Comparison of ENCODE assay signal across 14 mouse cellular contexts in genomic region chr7:128633156-128633555, GRCm38 (mm10). TPM values are rescaled to one million over a fixed set of nuclear protein-coding genes. Genes with fewer than 3 reads are reported as not detected.
DNase-seq lines count a peak whose midpoint lies in the region; ATAC-seq and TF ChIP-seq lines count a peak whose summit lies in the region.
"Had no signal": no experiment of that assay in that cellular context is flagged by ENCODE, and none has a peak within 500 bp of the region (broad histone marks: within the 10 kb centered on the region; RNA-seq: fewer than 3 reads in every experiment).

No protein-coding gene starts in this region.

- peak overlapping the region; percentile 42 to 46; a peak in 2 of 4 replicates for H3K4me3 ChIP-seq in MEL (ENCODE audit: control insufficient read depth in 1 of 2, insufficient read depth in 1 of 2, low read depth in 2 of 2, low read length in 2 of 2)
- H3K4me3 ChIP-seq: forebrain, embryonic 15.5 days; kidney, embryonic 15.5 days; layer of hippocampus, adult 2 months had no signal

- no peaks in the 10 kb centered on the region for H3K27me3 ChIP-seq in MEL (ENCODE audit: control insufficient read depth in 1 of 2, insufficient read depth in 2 of 2, low read length in 2 of 2)
- H3K27me3 ChIP-seq: forebrain, embryonic 15.5 days; kidney, embryonic 15.5 days had no signal

- no peak for TF ChIP-seq RAD21 in MEL (IDR thresholded peaks at IDR 0.05; ENCODE audit: low read depth, low read length)

- no peak for TF ChIP-seq POLR2A in MEL (IDR thresholded peaks at IDR 0.05; ENCODE audit: control insufficient read depth in 1 of 2, insufficient read depth in 1 of 2, low read depth in 1 of 2, low read length in 2 of 2, poor library complexity in 1 of 2)

- no peak for TF ChIP-seq EP300 in MEL (IDR thresholded peaks at IDR 0.05; ENCODE audit: low read depth in 1 of 2, low read length in 2 of 2)

- peak overlapping the region; percentile 40 for H3K27ac ChIP-seq in MEL (ENCODE audit: control insufficient read depth, low read depth, low read length)
- H3K27ac ChIP-seq: forebrain, embryonic 15.5 days; hindbrain, embryonic 14.5 days; kidney, embryonic 15.5 days; layer of hippocampus, adult 2 months had no signal

- H3K4me1 ChIP-seq in MEL (ENCODE audit: control insufficient read depth in 1 of 2, insufficient read depth in 2 of 2, low read length in 2 of 2), result peaks cover 8 to 14% of the 10 kb centered on the region in 2 experiments; a peak in 3 of 4 replicates
- H3K4me1 ChIP-seq: forebrain, embryonic 15.5 days had no signal

- H3K36me3 ChIP-seq in MEL (ENCODE audit: control insufficient read depth in 1 of 2, insufficient read depth in 2 of 2, low read length in 2 of 2), result peaks cover 0 to 12% of the 10 kb centered on the region in 2 experiments; a peak in 2 of 4 replicates
- H3K36me3 ChIP-seq: forebrain, embryonic 15.5 days had no signal

- H3K79me2 ChIP-seq in MEL (ENCODE audit: control insufficient read depth, insufficient read depth, low read length, poor library complexity), result no peaks in the 10 kb centered on the region; the same call in 1 of the 2 replicates

- peak; percentile 24 for DNase-seq in testis, postnatal 14 days (ENCODE audit: low spot score)
- DNase-seq in testis, postnatal 10 days (ENCODE audit: low spot score), result no peak
- peak; percentile 74 for DNase-seq in MEL (ENCODE audit: low read depth, low spot score)
- peak; percentile 14 for DNase-seq in thymus, postnatal 25 days
- DNase-seq in cerebellum, postnatal 4 days (ENCODE audit: low spot score in 2 of 2), result no peak
- DNase-seq in frontal cortex, adult 2 months (ENCODE audit: extremely low spot score in 1 of 2, low spot score in 1 of 2), result no peak
- no peak for DNase-seq in c-Kit-positive CD71-positive TER-119-positive erythroid progenitor cells, embryonic 14.5 days (ENCODE audit: low spot score)
- DNase-seq: cerebellum, adult 11 months; right cerebral cortex, postnatal 14 days had no signal

- no peak for TF ChIP-seq CTCF in MEL (IDR thresholded peaks at IDR 0.05 in 2 of 3, conservative IDR thresholded peaks at IDR 0.05 in 1 of 3; ENCODE audit: control insufficient read depth in 1 of 3, insufficient read depth in 1 of 3, low read depth in 2 of 3, low read length in 3 of 3, poor library complexity in 1 of 3, severe bottlenecking in 1 of 3)

- H3K9me3 ChIP-seq in MEL (replicated peaks; ENCODE audit: insufficient read depth, low read length), result no peaks in the 10 kb centered on the region
- H3K9me3 ChIP-seq: forebrain, embryonic 15.5 days; kidney, embryonic 15.5 days had no signal

- H3K9ac ChIP-seq in MEL (ENCODE audit: control insufficient read depth, low read depth, low read length, poor library complexity, severe bottlenecking), result peak overlapping the region; percentile 47
- H3K9ac ChIP-seq: forebrain, embryonic 15.5 days; hindbrain, embryonic 14.5 days; kidney, embryonic 15.5 days had no signal

- ATAC-seq in megakaryocyte progenitor cell, adult 5-6 weeks (replicated peaks; ENCODE audit: poor library complexity), result peak; percentile 80
- ATAC-seq: forebrain, embryonic 15.5 days had no signal

TF ChIP-seq in MEL, 35 proteins besides CTCF, POLR2A, EP300 and RAD21:
- TF ChIP-seq GABPA (IDR thresholded peaks at IDR 0.05; ENCODE audit: low read depth, low read length) (no peak), RCOR1 (IDR thresholded peaks at IDR 0.05; ENCODE audit: low read depth, low read length) (0 out of 2 replicates have a peak, but pooled peaks have one; percentile 20), NRF1 (IDR thresholded peaks at IDR 0.05; ENCODE audit: insufficient read depth, low read depth, low read length, poor library complexity, severe bottlenecking) (no peak), ELF1 (IDR thresholded peaks at IDR 0.05; ENCODE audit: low read depth, low read length) (peak; percentile 44; the same call in 1 of the 2 replicates), MXI1 (IDR thresholded peaks at IDR 0.05; ENCODE audit: low read depth, low read length) (peak; percentile 39; the same call in 1 of the 2 replicates), E2F4 (IDR thresholded peaks at IDR 0.05; ENCODE audit: borderline replicate concordance, low read depth, low read length) (no peak), USF1 (IDR thresholded peaks at IDR 0.05; ENCODE audit: low read depth, low read length) (0 out of 2 replicates have a peak, but pooled peaks have one; percentile 41), USF2 (IDR thresholded peaks at IDR 0.05; ENCODE audit: borderline replicate concordance in 1 of 2, insufficient read depth in 1 of 2, low read depth in 1 of 2, low read length in 2 of 2) (no peak), CHD1 (IDR thresholded peaks at IDR 0.05; ENCODE audit: low read depth, low read length) (no peak), JUND (IDR thresholded peaks at IDR 0.05; ENCODE audit: low read depth, low read length) (no peak), POLR2AphosphoS5 (IDR thresholded peaks at IDR 0.05; ENCODE audit: borderline replicate concordance, low read depth, low read length) (no peak), TBP (IDR thresholded peaks at IDR 0.05; ENCODE audit: low read depth, low read length) (no peak), MYC (IDR thresholded peaks at IDR 0.05; ENCODE audit: low read depth, low read length) (no peak), MEF2A (IDR thresholded peaks at IDR 0.05; ENCODE audit: extremely low read depth, insufficient replicate concordance, low read depth, low read length, poor library complexity, severe bottlenecking) (no peak), SIN3A (IDR thresholded peaks at IDR 0.05; ENCODE audit: low read length) (0 out of 2 replicates have a peak, but pooled peaks have one; percentile 38), NELFE (IDR thresholded peaks at IDR 0.05; ENCODE audit: low read depth, low read length) (no peak), SMC3 (IDR thresholded peaks at IDR 0.05; ENCODE audit: low read depth, low read length) (no peak)

RNA-seq across cellular contexts. Expression of gene Inpp5f, which starts 22.0 kb away (rescaled TPM):
- total RNA-seq in MEL (2012; rRNA removed), result 9.5 and 9.9 TPM in 2 replicates
- polyA plus RNA-seq in MEL (2012; ENCODE audit: insufficient read depth in 1 of 2, insufficient read length in 2 of 2, low read depth in 1 of 2, low replicate concordance in 2 of 2, missing spikeins in 1 of 2), result 10 to 100 TPM in 1 of 2 experiments, not detected in 1; 14.3 TPM
- 8.4 and 8.8 TPM in 2 replicates for total RNA-seq in megakaryocyte progenitor cell, adult 5-6 weeks (2015)
- total RNA-seq in megakaryocyte progenitor cell, adult 5-6 weeks (2017), result 9.8 and 11.2 TPM in 2 replicates
- 61.2 and 65.0 TPM in 2 replicates for polyA plus RNA-seq in frontal cortex, adult 2 months (2012; rRNA removed)

Comparison
In these comparisons a context has a peak if more than half of its experiments do, and no peak if none do; other contexts are left out.
1. DNase-seq: peak in testis, postnatal 14 days (single experiment), MEL (single experiment) and thymus, postnatal 25 days (single experiment); none in testis, postnatal 10 days (single experiment), cerebellum, postnatal 4 days (0 of 2), frontal cortex, adult 2 months (0 of 2) and c-Kit-positive CD71-positive TER-119-positive erythroid progenitor cells, embryonic 14.5 days (single experiment).